Mouse (Mus musculus): ENCODE results near the gene Gm3248.
"Not testable (repeated sequence)": the region's sequence is repeated elsewhere in the genome, so short reads cannot be mapped to it uniquely, and the experiment has no call there.

Gene Gm3248

GRCm38 (mm10) chr14:5961635-5962034 lies at the start of gene Gm3248:
Gene Gm3248 (minus strand): TSS chr14:5961745.
- peak in 1 of 2 experiments; percentile 6 for DNase-seq (ENCODE audit: low spot score in 2 of 2)

- DNase-seq (ENCODE audit: low spot score in 2 of 2), result peak in 1 of 2 experiments; percentile 3
Measured at GRCm38 (mm10) chr14:5987136-5987535, 25.6 kb upstream of the Gm3248 start.

- not testable (repeated sequence) for DNase-seq (ENCODE audit: low spot score in 2 of 2)
Measured at GRCm38 (mm10) chr14:5979037-5979436, 17.5 kb upstream of the Gm3248 start, which contains the start of gene Gm3453. Gene Gm3453 (minus strand): TSS chr14:5979137.

DNA sequence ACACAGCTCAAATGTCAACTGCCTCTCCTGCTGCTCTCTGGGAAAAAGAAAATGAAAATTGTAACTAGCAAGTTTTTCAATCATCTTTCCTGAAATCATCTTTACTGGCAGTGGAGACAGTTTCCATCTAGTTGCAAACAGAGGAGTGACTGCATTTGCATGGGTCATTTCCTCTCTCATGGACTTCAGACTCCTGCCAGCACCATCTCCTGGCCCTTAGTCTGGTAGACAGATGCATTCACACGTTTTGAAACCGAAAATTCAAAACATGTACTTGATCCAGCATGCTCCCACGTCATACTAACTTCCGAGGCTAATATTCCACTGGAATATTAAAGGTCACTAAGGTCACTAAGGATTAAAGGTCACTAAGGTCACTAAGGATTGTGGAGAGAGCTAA lies 896 bp upstream of the Gm3248 start:
- DNase-seq (ENCODE audit: low spot score in 2 of 2), result not testable (repeated sequence)

GRCm38 (mm10) chr14:5961102-5961501 lies 443 bp downstream of the Gm3248 start:
- DNase-seq (ENCODE audit: low spot score in 2 of 2), result not testable (repeated sequence)

DNA sequence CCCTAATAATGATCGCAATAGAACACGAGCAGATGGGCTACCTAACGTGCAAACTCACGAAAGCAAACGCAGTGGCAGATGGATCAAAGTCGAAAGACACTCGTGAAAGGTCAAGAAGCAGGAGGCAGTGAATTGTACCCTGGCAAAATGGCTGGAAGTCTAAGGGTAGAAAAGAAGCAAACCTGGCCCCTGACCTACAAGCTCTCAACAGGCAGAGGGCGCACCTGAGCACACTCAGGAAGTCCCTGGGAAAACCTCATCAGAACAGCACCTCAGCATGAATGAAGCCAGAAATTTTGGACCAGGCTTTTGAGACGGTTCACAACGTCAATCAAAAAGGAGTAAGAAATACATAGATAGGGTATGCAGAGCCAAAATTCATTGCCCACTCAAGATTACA lies 1.1 kb downstream of the Gm3248 start:
- peak; percentile 4 to 8 for DNase-seq (ENCODE audit: low spot score in 2 of 2)

DNA sequence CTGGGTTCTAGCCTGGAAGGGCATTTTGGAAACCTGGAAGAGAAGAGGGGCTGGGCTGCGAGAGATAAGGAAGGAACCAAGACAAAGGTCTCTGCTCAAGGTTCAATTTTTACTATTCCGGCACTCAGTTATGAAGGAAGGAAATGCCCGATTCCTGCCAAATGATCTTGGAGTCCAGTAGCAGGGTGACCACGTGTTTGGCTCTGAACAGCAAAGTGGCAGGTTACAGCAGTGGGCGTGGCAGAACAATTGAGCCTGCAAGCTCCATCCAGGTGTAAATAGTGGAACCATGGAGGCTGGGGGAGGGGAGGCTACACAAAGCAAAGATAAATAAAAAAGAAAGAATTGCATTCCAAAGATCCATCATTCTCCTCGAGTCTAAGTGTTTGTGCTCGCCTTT lies 38.3 kb downstream of the Gm3248 start:
- not testable (repeated sequence) for DNase-seq (ENCODE audit: low spot score in 2 of 2)

DNA sequence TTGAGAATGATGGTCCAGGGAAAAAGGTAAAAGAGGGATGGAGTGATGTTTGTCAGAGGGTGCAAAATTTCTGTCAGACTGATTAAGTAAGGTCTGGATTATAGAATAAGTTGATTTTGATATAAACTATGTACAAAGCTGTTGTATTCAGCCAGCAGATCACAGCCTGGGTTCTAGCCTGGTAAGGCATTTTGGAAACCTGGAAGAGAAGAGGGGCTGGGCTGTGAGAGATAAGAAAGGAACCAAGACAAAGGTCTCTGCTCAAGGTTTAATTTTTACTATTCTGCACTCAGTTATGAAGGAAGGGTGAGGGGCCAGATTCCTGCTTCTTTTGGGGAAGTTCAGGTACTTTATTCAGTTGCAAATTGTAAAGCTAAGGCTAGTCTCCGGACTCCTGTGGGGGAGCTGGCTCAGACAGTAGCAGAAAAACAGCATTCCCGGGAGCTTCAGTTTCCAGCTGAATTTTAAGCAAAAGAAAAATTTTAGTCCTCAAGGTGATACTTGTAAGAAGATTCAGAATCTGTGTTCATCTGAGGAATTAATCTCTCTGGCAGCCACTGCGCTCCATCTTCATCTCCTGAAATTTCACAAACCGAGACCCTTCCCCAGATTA lies 43.1 kb downstream of the Gm3248 start:
- not testable (repeated sequence) for DNase-seq (ENCODE audit: low spot score in 2 of 2)

DNA sequence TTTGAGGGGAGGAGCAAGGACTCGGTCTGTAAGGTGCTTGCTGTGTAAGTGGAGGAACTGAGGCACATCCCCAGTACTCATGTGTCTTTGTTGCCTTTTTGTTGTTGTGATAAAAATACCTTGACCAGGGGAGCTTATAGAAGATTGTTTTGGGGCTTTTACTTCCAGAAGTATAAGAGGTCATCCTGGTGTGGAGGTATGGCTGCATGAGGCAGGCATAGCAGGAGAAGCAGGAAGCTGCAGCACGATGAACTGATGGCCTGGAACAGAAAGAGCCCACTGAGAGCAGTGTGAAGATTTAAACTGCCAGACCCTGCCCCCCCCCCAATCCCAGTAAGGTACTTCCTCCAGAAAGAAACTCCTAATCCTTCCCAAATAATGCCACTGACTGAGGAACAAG lies 47.8 kb downstream of the Gm3248 start:
- DNase-seq (ENCODE audit: low spot score in 2 of 2), result not testable (repeated sequence)

Measured in right cerebral cortex, postnatal 36 days (tissue).